Mouse (Mus musculus): Measurements from ENCODE around the gene H2-D1.

DNA sequence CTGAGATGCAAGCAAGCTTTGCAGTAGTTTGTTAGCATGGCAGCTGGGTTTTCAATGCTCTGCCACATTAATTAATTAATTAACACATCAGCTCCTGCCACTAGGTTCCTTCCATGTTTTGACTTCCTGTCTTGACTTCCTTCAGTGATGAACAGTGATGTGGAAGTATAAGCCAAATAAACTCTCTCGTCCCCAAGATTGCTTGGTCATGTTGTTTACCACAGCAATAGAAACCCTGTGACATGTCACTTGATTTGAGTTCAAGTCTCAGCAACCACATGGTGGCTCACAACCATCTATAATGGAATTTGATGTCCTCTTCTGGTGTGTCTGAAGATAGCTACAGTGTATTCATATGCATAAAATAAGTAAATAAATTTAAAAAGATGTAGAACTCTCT, 5.2 kb upstream of the H2-D1 start:
- TF ChIP-seq CTCF (IDR thresholded peaks at IDR 0.05; ENCODE audit: low read depth), result no peak
- no peak for TF ChIP-seq EP300 (optimal IDR thresholded peaks at IDR 0.05)

Data from stomach, postnatal 0 days (tissue).